Mouse (Mus musculus) limb, embryonic 11.5 days (tissue): ENCODE results near the gene Nobox. TPM values are rescaled to one million over a fixed set of nuclear protein-coding genes. Genes with fewer than 3 reads are reported as not detected.

Source experiments
- ATAC-seq: fragments of 200-750 bp; cut with Nextera tagmentation; 2 replicates; pipeline ENCODE4 v1.8.0; 2017; ENCODE audit warnings: low read depth; ENCODE audit not compliant: insufficient number of reproducible peaks, low FRiP score, low TSS enrichment
- DNase-seq: peaks from one replicate; pipeline ENCODE4 v3.0.0-alpha.2; 2015; ENCODE audit warnings: low spot score
- H3K27ac ChIP-seq: fragments of 300-500 bp; sonication (generic); replicated peaks from 2 replicates; pipeline ENCODE4 v1.5.1; 2014; ENCODE audit warnings: low read depth, mild to moderate bottlenecking, low read length
- H3K27me3 ChIP-seq: fragments of 300-500 bp; sonication (generic); 2 replicates; pipeline ENCODE4 v1.6.1; 2014; ENCODE audit warnings: mild to moderate bottlenecking, low read length, mixed read lengths; ENCODE audit not compliant: control insufficient read depth, insufficient read depth
- H3K36me3 ChIP-seq: fragments of 300-500 bp; sonication (generic); 2 replicates; pipeline ENCODE4 v1.6.1; 2014; ENCODE audit warnings: mild to moderate bottlenecking, low read length, moderate library complexity, mixed read lengths; ENCODE audit not compliant: control insufficient read depth, insufficient read depth
- H3K4me1 ChIP-seq: fragments of 300-500 bp; sonication (generic); 2 replicates; pipeline ENCODE4 v1.6.1; 2014; ENCODE audit warnings: low read length, mixed read lengths; ENCODE audit not compliant: control insufficient read depth, insufficient read depth
- H3K4me2 ChIP-seq: fragments of 300-500 bp; sonication (generic); 2 replicates; pipeline ENCODE4 v1.6.1; 2014; ENCODE audit warnings: low read depth, mild to moderate bottlenecking, moderate library complexity; ENCODE audit not compliant: severe bottlenecking
- H3K4me3 ChIP-seq: fragments of 300-500 bp; sonication (generic); 2 replicates; pipeline ENCODE4 v1.5.1; 2014; ENCODE audit warnings: low read depth, low read length
- H3K9ac ChIP-seq: fragments of 300-500 bp; sonication (generic); 2 replicates; pipeline ENCODE4 v1.6.1; 2014; ENCODE audit warnings: mild to moderate bottlenecking, low read length
- H3K9me3 ChIP-seq: fragments of 300-500 bp; sonication (generic); 2 replicates; pipeline ENCODE4 v1.6.1; 2016; ENCODE audit warnings: low read length; ENCODE audit not compliant: control insufficient read depth
- WGBS: fragments of 180-500 bp; shearing (Covaris S2); extraction: QIAGEN DNeasy Blood & Tissue Kit; methylation state at CpG from one replicate; pipeline ENCODE4 v1.1.7; 2014; 5-methylcytosine and 5-hydroxymethylcytosine counted together
- polyA plus RNA-seq: library from polyadenylated mRNA; unstranded; fragments of >200 nt; fragmentation: Nextera tagmentation; extraction: Ambion mirVana; gene quantifications from 2 replicates; pipeline ENCODE4 v1.2.1, GENCODE M21; 2014

Gene Nobox
- polyA plus RNA-seq, 1 experiment from 2014 or later = not detected

DNA sequence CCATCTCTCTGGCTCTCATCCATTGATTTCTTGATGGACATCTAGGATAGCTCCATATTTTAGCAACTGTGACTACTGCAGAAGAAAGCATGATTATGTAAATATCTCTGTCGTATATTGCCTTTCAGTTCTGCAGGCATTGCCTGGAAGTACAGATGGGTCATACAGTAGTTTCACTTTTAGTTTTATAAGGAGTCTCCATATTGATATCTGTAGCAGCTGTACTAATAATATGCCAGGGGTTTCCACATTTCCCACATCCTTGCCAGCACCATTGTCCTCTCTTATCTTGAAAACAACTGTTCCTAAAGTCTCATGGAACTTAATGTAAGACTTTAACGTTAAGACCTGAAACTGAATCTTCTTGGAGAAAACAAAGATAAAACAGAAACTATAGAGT is 48.6 kb downstream of the Nobox start:
- H3K27ac ChIP-seq = no peak overlapping the region
- H3K9me3 ChIP-seq = no peaks in the 10 kb centered on the region
- no peak for ATAC-seq
- no peak overlapping the region for H3K9ac ChIP-seq
- H3K4me1 ChIP-seq = no peaks in the 10 kb centered on the region
- H3K4me3 ChIP-seq = no peak overlapping the region
- 81% methylated on average over 2 of the region's 2 CpGs for WGBS
- no peak overlapping the region for H3K4me2 ChIP-seq
- no peaks in the 10 kb centered on the region for H3K36me3 ChIP-seq
- no peaks in the 10 kb centered on the region for H3K27me3 ChIP-seq
- DNase-seq = no peak

DNA sequence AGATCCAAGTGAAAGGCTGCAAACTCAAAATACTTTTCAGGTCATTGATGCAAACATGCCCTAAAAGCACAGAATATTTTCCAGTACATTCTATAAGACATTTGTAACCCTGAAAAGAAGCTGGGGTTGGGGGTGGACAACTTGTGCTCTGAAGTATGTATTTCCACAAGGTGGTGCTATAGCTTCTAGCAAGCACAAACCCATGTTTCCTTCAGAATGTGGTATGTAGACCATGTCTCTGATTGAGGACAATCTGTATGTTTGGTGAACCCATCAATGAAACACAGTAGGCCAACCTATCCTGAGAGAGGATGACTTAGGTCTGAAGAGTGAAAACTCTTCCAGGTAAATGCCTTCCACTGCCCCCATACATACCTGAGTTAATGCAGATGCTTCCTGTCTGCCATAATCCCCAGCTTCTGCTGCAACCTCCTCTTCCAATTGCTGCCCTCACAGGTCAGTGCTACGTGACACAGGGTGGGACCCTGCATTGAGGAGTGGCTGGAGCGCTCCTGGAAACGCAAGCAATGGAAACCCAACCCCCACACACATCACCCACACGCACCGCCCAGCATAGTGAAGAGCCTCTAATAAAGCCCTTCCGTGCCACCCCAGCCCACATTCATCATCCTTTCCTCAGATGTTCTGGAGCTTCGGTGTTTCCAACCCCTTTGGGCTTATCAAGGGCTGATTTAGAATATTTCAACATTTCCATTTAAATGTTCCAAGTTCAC is 55.0 kb downstream of the Nobox start:
- Histone ChIP-seq H3K27me3 (no peaks in the 10 kb centered on the region), H3K4me1 (no peaks in the 10 kb centered on the region), H3K27ac (no peak overlapping the region), H3K4me3 (no peak overlapping the region), H3K9me3 (no peaks in the 10 kb centered on the region), H3K4me2 (no peak overlapping the region), H3K9ac (no peak overlapping the region), H3K36me3 (no peaks in the 10 kb centered on the region)
- ATAC-seq (no peak), DNase-seq (no peak)
- 68% methylated on average over 7 of the region's 7 CpGs for WGBS

Other genes starting within 250 kb of the Nobox start
- not detected in 2 replicates for gene Olfr441, start 203.2 kb downstream of the Nobox start, polyA plus RNA-seq
- gene Olfr237-ps1, start 163.0 kb downstream of the Nobox start, polyA plus RNA-seq = not detected in 2 replicates
- not detected in 2 replicates for gene Olfr437, start 146.3 kb downstream of the Nobox start, polyA plus RNA-seq
- not detected in 2 replicates for gene Olfr13, start 137.4 kb downstream of the Nobox start, polyA plus RNA-seq
- gene Olfr435, start 112.4 kb downstream of the Nobox start, polyA plus RNA-seq = not detected in 2 replicates
- not detected in 2 replicates for gene Olfr434, start 96.5 kb downstream of the Nobox start, polyA plus RNA-seq
- gene Olfr47, start 78.0 kb downstream of the Nobox start, polyA plus RNA-seq = not detected in 2 replicates
- gene Arhgef5, start 44.0 kb downstream of the Nobox start, polyA plus RNA-seq = 5.1 and 7.5 TPM in 2 replicates